Mouse (Mus musculus) lung, postnatal 0 days (tissue): ENCODE measurements around the gene Ccn6.

Experiments used
- CTCF ChIP-seq: IDR thresholded peaks from 2 replicates; pipeline ENCODE4 v1.5.1; 2016; ENCODE audit warnings: antibody characterized with exemption, mild to moderate bottlenecking
- EP300 ChIP-seq: IDR thresholded peaks from 2 replicates; pipeline ENCODE4 v1.6.1; 2016; ENCODE audit warnings: antibody characterized with exemption, mild to moderate bottlenecking, control low read depth

GRCm38 (mm10) chr10:39142216-39142615 is 21.4 kb downstream of the Ccn6 start:
- TF ChIP-seq EP300 (no peak), CTCF (no peak)
